9 mouse cellular contexts compared by ENCODE assay signal in the genomic region with DNA sequence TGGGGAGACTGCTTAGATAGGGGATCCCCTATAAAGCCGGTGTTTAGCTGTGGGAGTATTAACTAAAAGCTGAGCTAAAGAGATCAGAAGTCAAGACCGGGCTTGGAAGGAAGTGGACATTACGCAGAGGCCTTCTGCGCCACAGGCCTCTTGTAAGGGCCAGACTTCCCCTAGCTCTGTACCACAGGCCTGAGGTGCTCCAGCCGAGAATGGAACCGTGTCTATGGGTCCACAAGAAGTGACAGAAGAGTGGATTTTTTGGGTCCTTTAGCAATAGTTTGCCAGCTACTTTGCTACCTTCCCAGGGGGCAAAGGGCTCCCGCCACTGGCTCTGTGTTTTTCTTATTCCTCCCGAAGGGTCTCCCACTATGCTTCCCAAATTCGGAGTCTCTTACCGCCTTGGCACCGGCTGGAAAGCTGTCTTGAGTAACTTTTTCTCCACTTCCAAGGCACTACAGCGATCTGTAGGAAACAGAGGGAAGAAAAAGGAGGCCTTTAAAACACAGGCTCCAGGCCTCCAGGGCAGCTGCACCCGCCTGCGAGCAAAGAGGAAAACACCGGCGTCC. TPM values are rescaled to one million over a fixed set of nuclear protein-coding genes. Genes with fewer than 3 reads are reported as not detected.
DNase-seq lines count a peak whose midpoint lies in the region; ATAC-seq lines count a peak whose summit lies in the region.
"Had no signal": no experiment of that assay in that cellular context is flagged by ENCODE, and none has a peak within 500 bp of the region (broad histone marks: within the 10 kb centered on the region; RNA-seq: fewer than 3 reads in every experiment).

No protein-coding gene starts in this region.

- H3K36me3 ChIP-seq in liver, embryonic 12.5 days, result no peaks in the 10 kb centered on the region
- H3K36me3 ChIP-seq in forebrain, embryonic 13.5 days (ENCODE audit: poor library complexity, severe bottlenecking), result no peaks in the 10 kb centered on the region
- peaks cover 7% of the 10 kb centered on the region for H3K36me3 ChIP-seq in limb, embryonic 10.5 days
- H3K36me3 ChIP-seq in neural tube, embryonic 14.5 days (ENCODE audit: control insufficient read depth, insufficient read depth, low read length), result no peaks in the 10 kb centered on the region

- no peak for ATAC-seq in liver, embryonic 12.5 days
- ATAC-seq in forebrain, embryonic 13.5 days, result no peak
- no peak for ATAC-seq in neural tube, embryonic 14.5 days (ENCODE audit: low read depth)

- 21% methylated on average over 16 of the region's 16 CpGs for WGBS in liver, embryonic 12.5 days (ENCODE audit: insufficient replicate concordance)
- WGBS in forebrain, embryonic 13.5 days, result 13% methylated on average over 16 of the region's 16 CpGs
- WGBS in limb, embryonic 10.5 days, result 11% methylated on average over 16 of the region's 16 CpGs
- 18% methylated on average over 16 of the region's 16 CpGs for WGBS in neural tube, embryonic 14.5 days

- H3K4me1 ChIP-seq in liver, embryonic 12.5 days, result peaks cover 33% of the 10 kb centered on the region
- peaks cover 44% of the 10 kb centered on the region for H3K4me1 ChIP-seq in forebrain, embryonic 13.5 days
- peaks cover 73% of the 10 kb centered on the region for H3K4me1 ChIP-seq in limb, embryonic 10.5 days
- peaks cover 20% of the 10 kb centered on the region for H3K4me1 ChIP-seq in neural tube, embryonic 14.5 days (ENCODE audit: control insufficient read depth, insufficient read depth, low read length)

- peak overlapping the region; percentile 73 for H3K4me2 ChIP-seq in liver, embryonic 12.5 days
- peak overlapping the region; percentile 78 for H3K4me2 ChIP-seq in forebrain, embryonic 13.5 days
- H3K4me2 ChIP-seq in neural tube, embryonic 14.5 days (ENCODE audit: low read depth, low read length), result peak overlapping the region; percentile 84

- no peak overlapping the region for H3K27ac ChIP-seq in liver, embryonic 12.5 days
- no peak overlapping the region for H3K27ac ChIP-seq in forebrain, embryonic 13.5 days
- H3K27ac ChIP-seq in limb, embryonic 10.5 days, result peak overlapping the region; percentile 92
- H3K27ac ChIP-seq in neural tube, embryonic 14.5 days (ENCODE audit: low read depth, low read length), result no peak overlapping the region

- intact Hi-C loops in left cerebral cortex, postnatal 25 days (cut with DNase I), result loop anchor here (5.0 to 10.0 kb wide), 4 partner anchors 267 to 926 kb away; a partner anchor contains a TSS

- no peaks in the 10 kb centered on the region for H3K9me3 ChIP-seq in liver, embryonic 12.5 days (replicated peaks)
- H3K9me3 ChIP-seq in forebrain, embryonic 13.5 days (replicated peaks), result no peaks in the 10 kb centered on the region
- no peaks in the 10 kb centered on the region for H3K9me3 ChIP-seq in limb, embryonic 10.5 days (replicated peaks)
- no peaks in the 10 kb centered on the region for H3K9me3 ChIP-seq in neural tube, embryonic 14.5 days (ENCODE audit: control insufficient read depth, low read length)

- no peak overlapping the region for H3K9ac ChIP-seq in liver, embryonic 12.5 days
- no peak overlapping the region for H3K9ac ChIP-seq in forebrain, embryonic 13.5 days
- peak overlapping the region; percentile 65 for H3K9ac ChIP-seq in neural tube, embryonic 14.5 days (replicated peaks; ENCODE audit: low read depth, low read length)

- no peak for DNase-seq in liver
- peak; percentile 52 for DNase-seq in limb, embryonic 10.5 days (ENCODE audit: low spot score)
- no peak for DNase-seq in left cerebral cortex, postnatal 25 days (ENCODE audit: low spot score in 2 of 2)
- DNase-seq in gastrocnemius, postnatal 4 days (ENCODE audit: low spot score in 2 of 2), result no peak
- DNase-seq in natural killer cell, adult 2 months (ENCODE audit: low spot score in 2 of 2), result no peak

- peaks cover 94% of the 10 kb centered on the region for H3K27me3 ChIP-seq in liver, embryonic 12.5 days (replicated peaks)
- H3K27me3 ChIP-seq in forebrain, embryonic 13.5 days, result peaks cover 97% of the 10 kb centered on the region
- H3K27me3 ChIP-seq in limb, embryonic 10.5 days (ENCODE audit: low read depth, poor library complexity, severe bottlenecking), result peaks cover 98% of the 10 kb centered on the region
- peaks cover 41% of the 10 kb centered on the region for H3K27me3 ChIP-seq in neural tube, embryonic 14.5 days (ENCODE audit: control insufficient read depth, insufficient read depth, low read length)

- no peak overlapping the region for H3K4me3 ChIP-seq in liver, embryonic 12.5 days
- H3K4me3 ChIP-seq in forebrain, embryonic 13.5 days, result peak overlapping the region; percentile 47
- peak overlapping the region; percentile 71 for H3K4me3 ChIP-seq in limb, embryonic 10.5 days
- peak overlapping the region; percentile 48 for H3K4me3 ChIP-seq in neural tube, embryonic 14.5 days (ENCODE audit: low read depth, low read length)
- H3K4me3 ChIP-seq: megakaryocyte, embryonic 14.5 days had no signal

RNA-seq across cellular contexts. Expression of a gene that starts 2.8 kb away (rescaled TPM):
- polyA plus RNA-seq in liver, embryonic 12.5 days (2016; fragmentation: Nextera tagmentation; extraction: Ambion mirVana), result 0.17 and 0.45 TPM in 2 replicates
- 2.7 and 3.8 TPM in 2 replicates for polyA plus RNA-seq in forebrain, embryonic 13.5 days (2015; fragmentation: Nextera tagmentation; extraction: Ambion mirVana)
- 34.2 and 34.4 TPM in 2 replicates for polyA plus RNA-seq in limb, embryonic 10.5 days (2016; fragmentation: Nextera tagmentation; extraction: Ambion mirVana)
- polyA plus RNA-seq in neural tube, embryonic 14.5 days (2014; fragmentation: Nextera tagmentation; extraction: Ambion mirVana), result 4.1 and 4.5 TPM in 2 replicates
- under 1 TPM; 0.16 to 0.21 TPM for total RNA-seq in left cerebral cortex, postnatal 25 days (2021)
- 1 to 10 TPM in 1 of 2 experiments, under 1 TPM in 1; 0.74 to 1.1 TPM for total RNA-seq in gastrocnemius, postnatal 4 days (2021)
